Mouse (Mus musculus) olfactory bulb, adult 2 months (tissue): ENCODE measurements around the gene Morc3. TPM values are rescaled to one million over a fixed set of nuclear protein-coding genes. Genes with fewer than 3 reads are reported as not detected.
"Not testable (repeated sequence)": the region's sequence is repeated elsewhere in the genome, so short reads cannot be mapped to it uniquely, and the experiment has no call there.

Experiments
- H3K27ac ChIP-seq: fragments of 200-500 bp; 2 replicates; pipeline ENCODE4 v1.5.1; 2012; ENCODE audit warnings: low read depth, low read length; ENCODE audit not compliant: insufficient read depth
- H3K4me1 ChIP-seq: fragments of 200-500 bp; 2 replicates; pipeline ENCODE4 v1.6.1; 2012; ENCODE audit warnings: low read length; ENCODE audit not compliant: control insufficient read depth, insufficient read depth
- H3K4me3 ChIP-seq: fragments of 200-500 bp; 2 replicates; pipeline ENCODE4 v1.5.1; 2012; ENCODE audit warnings: mild to moderate bottlenecking, low read depth, low read length, moderate library complexity; ENCODE audit not compliant: insufficient read depth
- CTCF ChIP-seq: fragments of 200-500 bp; IDR thresholded peaks from 2 replicates; pipeline ENCODE4 v1.5.1; 2012; ENCODE audit warnings: low read depth, mild to moderate bottlenecking, low read length, moderate library complexity; ENCODE audit not compliant: insufficient read depth
- POLR2A ChIP-seq: fragments of 200-500 bp; IDR thresholded peaks from 2 replicates; pipeline ENCODE4 v1.6.1; 2012; ENCODE audit warnings: mild to moderate bottlenecking, low read depth, low read length, moderate library complexity; ENCODE audit not compliant: insufficient read depth
- WGBS: fragments of 180-500 bp; shearing (Covaris S2); methylation state at CpG from one replicate; pipeline ENCODE4 v1.1.7; 2018; 5-methylcytosine and 5-hydroxymethylcytosine counted together
- polyA plus RNA-seq: library from polyadenylated mRNA; stranded (reverse); fragments of >200 nt; gene quantifications from 2 replicates; pipeline ENCODE4 v1.2.4, GENCODE M21; 2012; ENCODE audit warnings: low replicate concordance; ENCODE audit not compliant: missing spikeins, insufficient read depth, insufficient read length

Gene Morc3
- polyA plus RNA-seq, 1 experiment, result not detected

GRCm38 (mm10) chr16:93816861-93817260 is 15.1 kb upstream of the Morc3 start:
- Histone ChIP-seq H3K4me1 (peaks cover 5% of the 10 kb centered on the region), H3K27ac (peak overlapping the region; percentile 29; the same call in 1 of the 2 replicates), H3K4me3 (no peak overlapping the region)
- 79% methylated on average over 7 of the region's 7 CpGs for WGBS
- no peak for TF ChIP-seq CTCF
- TF ChIP-seq POLR2A, result no peak

- H3K27ac ChIP-seq, result no peak overlapping the region
- H3K4me3 ChIP-seq, result no peak overlapping the region
- peaks cover 5% of the 10 kb centered on the region for H3K4me1 ChIP-seq
- WGBS, result 94% methylated on average over 5 of the region's 5 CpGs
- TF ChIP-seq CTCF, result no peak
Measured at GRCm38 (mm10) chr16:93817371-93817770, 14.6 kb upstream of the Morc3 start.

GRCm38 (mm10) chr16:93818691-93819324 is 13.1 kb upstream of the Morc3 start:
- no peak overlapping the region for H3K4me3 ChIP-seq
- WGBS, result 42% methylated on average over 12 of the region's 12 CpGs
- H3K4me1 ChIP-seq, result peaks cover 5% of the 10 kb centered on the region
- TF ChIP-seq CTCF (no peak), POLR2A (no peak)
- H3K27ac ChIP-seq, result no peak overlapping the region

- Histone ChIP-seq H3K27ac (no peak overlapping the region), H3K4me1 (peaks cover 5% of the 10 kb centered on the region), H3K4me3 (no peak overlapping the region)
- TF ChIP-seq POLR2A, result no peak
- TF ChIP-seq CTCF, result no peak
- WGBS, result 83% methylated on average over 4 of the region's 4 CpGs
Measured at GRCm38 (mm10) chr16:93819325-93819696, 12.6 kb upstream of the Morc3 start.

GRCm38 (mm10) chr16:93820040-93820439 is 11.9 kb upstream of the Morc3 start:
- Histone ChIP-seq H3K4me3 (no peak overlapping the region), H3K27ac (no peak overlapping the region), H3K4me1 (peaks cover 5% of the 10 kb centered on the region)
- WGBS, result 94% methylated on average over 1 of the region's 1 CpGs
- TF ChIP-seq POLR2A, result no peak
- TF ChIP-seq CTCF, result no peak

- WGBS, result 79% methylated on average over 3 of the region's 3 CpGs
Measured at GRCm38 (mm10) chr16:93821706-93822105, 10.2 kb upstream of the Morc3 start.

GRCm38 (mm10) chr16:93822433-93823225 is 9.3 kb upstream of the Morc3 start:
- not testable (repeated sequence) for H3K4me3 ChIP-seq, H3K4me1 ChIP-seq
- 92% methylated on average over 5 of the region's 8 CpGs for WGBS

More at GRCm38 (mm10) chr16:93821706-93822105, 10.2 kb upstream of the Morc3 start:
- Histone ChIP-seq H3K27ac (no peak overlapping the region), H3K4me3 (no peak overlapping the region), H3K4me1 (no peaks in the 10 kb centered on the region)
- no peak for TF ChIP-seq CTCF
- TF ChIP-seq POLR2A, result no peak

GRCm38 (mm10) chr16:93824799-93825198 is 7.1 kb upstream of the Morc3 start:
- H3K4me1 ChIP-seq, result no peaks in the 10 kb centered on the region
- WGBS, result 87% methylated on average over 4 of the region's 4 CpGs
- no peak for TF ChIP-seq CTCF
- TF ChIP-seq POLR2A, result no peak
- H3K27ac ChIP-seq, result no peak overlapping the region
- H3K4me3 ChIP-seq, result no peak overlapping the region

More at GRCm38 (mm10) chr16:93822433-93823225, 9.3 kb upstream of the Morc3 start:
- H3K27ac ChIP-seq, result not testable (repeated sequence)

GRCm38 (mm10) chr16:93825463-93825862 is 6.5 kb upstream of the Morc3 start:
- no peaks in the 10 kb centered on the region for H3K4me1 ChIP-seq
- H3K4me3 ChIP-seq, result no peak overlapping the region
- no peak for TF ChIP-seq CTCF
- no peak for TF ChIP-seq POLR2A
- H3K27ac ChIP-seq, result no peak overlapping the region
- 94% methylated on average over 4 of the region's 4 CpGs for WGBS

- no peak overlapping the region for H3K4me3 ChIP-seq
- H3K27ac ChIP-seq, result no peak overlapping the region
- TF ChIP-seq POLR2A, result no peak
- no peak for TF ChIP-seq CTCF
- WGBS, result 63% methylated on average over 11 of the region's 11 CpGs
- no peaks in the 10 kb centered on the region for H3K4me1 ChIP-seq
Measured at GRCm38 (mm10) chr16:93826054-93826453, 5.9 kb upstream of the Morc3 start.

GRCm38 (mm10) chr16:93826478-93826877 is 5.4 kb upstream of the Morc3 start:
- WGBS, result 36% methylated on average over 5 of the region's 5 CpGs
- not testable (repeated sequence) for H3K4me1 ChIP-seq, H3K27ac ChIP-seq, H3K4me3 ChIP-seq
